In genomic region chr11:94451091-94451773, GRCm38 (mm10) we compare ENCODE assay signal across 14 mouse cellular contexts. TPM values are rescaled to one million over a fixed set of nuclear protein-coding genes. Genes with fewer than 3 reads are reported as not detected.
DNase-seq lines count a peak whose midpoint lies in the region; ATAC-seq lines count a peak whose summit lies in the region.
"Had no signal": no experiment of that assay in that cellular context is flagged by ENCODE, and none has a peak within 500 bp of the region (broad histone marks: within the 10 kb centered on the region; RNA-seq: fewer than 3 reads in every experiment).

No protein-coding gene starts in this region.

- H3K27me3 ChIP-seq in kidney, embryonic 14.5 days (ENCODE audit: control insufficient read depth, insufficient read depth, low read length), result no peaks in the 10 kb centered on the region
- H3K27me3 ChIP-seq: intestine, embryonic 15.5 days; midbrain, embryonic 13.5 days had no signal

- no peak overlapping the region for H3K27ac ChIP-seq in kidney, embryonic 14.5 days (ENCODE audit: low read depth, low read length)
- H3K27ac ChIP-seq: intestine, embryonic 15.5 days; liver, embryonic 13.5 days; midbrain, embryonic 13.5 days had no signal

- 53% methylated on average over 12 of the region's 12 CpGs for WGBS in kidney, embryonic 14.5 days

- ATAC-seq in kidney, embryonic 14.5 days (ENCODE audit: low FRiP score, low TSS enrichment), result 0 out of 2 replicates have a peak, but pooled peaks have one; percentile 3
- ATAC-seq: intestine, embryonic 15.5 days; midbrain, embryonic 13.5 days had no signal

- H3K4me2 ChIP-seq in kidney, embryonic 14.5 days (replicated peaks; ENCODE audit: low read depth, low read length), result no peak overlapping the region
- H3K4me2 ChIP-seq: intestine, embryonic 15.5 days; liver, embryonic 13.5 days; midbrain, embryonic 13.5 days had no signal

- DNase-seq in kidney, adult 18-20 months, result no peak
- DNase-seq in heart, adult 9 months (ENCODE audit: low spot score in 2 of 2), result peak; percentile 80 to 81
- DNase-seq in heart, postnatal 25 days (ENCODE audit: low spot score), result peak; percentile 31
- DNase-seq in lung, postnatal 25 days (ENCODE audit: low spot score), result peak; percentile 39
- no peak for DNase-seq in urinary bladder, postnatal 4 days (ENCODE audit: low spot score in 2 of 2)
- DNase-seq in spleen, postnatal 4 days (ENCODE audit: low spot score in 2 of 2), result no peak
- no peak for DNase-seq in thymus, postnatal 14 days
- DNase-seq: adrenal gland, postnatal 25 days; liver, embryonic 13.5 days had no signal

- peaks cover 14% of the 10 kb centered on the region for H3K4me1 ChIP-seq in kidney, embryonic 14.5 days (ENCODE audit: control insufficient read depth, insufficient read depth, low read length)

- no peaks in the 10 kb centered on the region for H3K36me3 ChIP-seq in kidney, embryonic 14.5 days (ENCODE audit: control insufficient read depth, insufficient read depth, low read length)
- H3K36me3 ChIP-seq: G1E; intestine, embryonic 15.5 days; liver, embryonic 13.5 days had no signal

- no peak overlapping the region for H3K4me3 ChIP-seq in kidney, embryonic 14.5 days (ENCODE audit: low read length)
- H3K4me3 ChIP-seq: intestine, embryonic 15.5 days; liver, embryonic 13.5 days; midbrain, embryonic 13.5 days had no signal

- H3K9ac ChIP-seq in kidney, embryonic 14.5 days (ENCODE audit: low read depth, low read length), result no peak overlapping the region
- H3K9ac ChIP-seq: intestine, embryonic 15.5 days; liver, embryonic 13.5 days; midbrain, embryonic 13.5 days had no signal

- intact Hi-C loops in heart, postnatal 25 days (cut with DNase I), result no loop called here

- H3K9me3 ChIP-seq in kidney, embryonic 14.5 days (ENCODE audit: control insufficient read depth, low read length), result no peaks in the 10 kb centered on the region
- H3K9me3 ChIP-seq: G1E; intestine, embryonic 15.5 days; liver, embryonic 13.5 days; midbrain, embryonic 13.5 days had no signal

RNA-seq across cellular contexts. Expression of gene Cacna1g, which starts 22.8 kb away (rescaled TPM):
- polyA plus RNA-seq in kidney, embryonic 14.5 days (2014; fragmentation: Nextera tagmentation; extraction: Ambion mirVana), result 8.7 and 14.1 TPM in 2 replicates
- total RNA-seq in heart, postnatal 25 days (2021), result 10 to 100 TPM; 15.4 to 21.5 TPM
- polyA plus RNA-seq: G1E had no signal

RNA-seq across cellular contexts. Expression of gene Spata20, which starts 34.7 kb away (rescaled TPM):
- polyA plus RNA-seq in kidney, embryonic 14.5 days (2014; fragmentation: Nextera tagmentation; extraction: Ambion mirVana), result 0.07 and 0.23 TPM in 2 replicates
- total RNA-seq in heart, postnatal 25 days (2021), result under 1 TPM; 0.34 to 0.42 TPM
- total RNA-seq: adrenal gland, postnatal 25 days; G1E had no signal
- polyA plus RNA-seq: C2C12; G1E; liver, embryonic 13.5 days; midbrain, embryonic 13.5 days had no signal

RNA-seq across cellular contexts. Expression of gene Epn3, which starts 48.5 kb away (rescaled TPM):
- polyA plus RNA-seq in kidney, embryonic 14.5 days (2014; fragmentation: Nextera tagmentation; extraction: Ambion mirVana), result 13.4 and 16.4 TPM in 2 replicates
- total RNA-seq in heart, postnatal 25 days (2021), result 10 to 100 TPM; 26.7 to 29.7 TPM
- total RNA-seq: G1E had no signal
- polyA plus RNA-seq: G1E had no signal

RNA-seq across cellular contexts. Expression of gene Abcc3, which starts 58.4 kb away (rescaled TPM):
- polyA plus RNA-seq in kidney, embryonic 14.5 days (2014; fragmentation: Nextera tagmentation; extraction: Ambion mirVana), result 1.1 and 3.9 TPM in 2 replicates
- 1 to 10 TPM; 2.0 to 2.7 TPM for total RNA-seq in heart, postnatal 25 days (2021)
- polyA plus RNA-seq: G1E had no signal

Comparison
In these comparisons a context has a peak if more than half of its experiments do, and no peak if none do; other contexts are left out.
1. DNase-seq: peak in heart, adult 9 months (2 of 2), heart, postnatal 25 days (single experiment) and lung, postnatal 25 days (single experiment); none in kidney, adult 18-20 months (single experiment), urinary bladder, postnatal 4 days (0 of 2), spleen, postnatal 4 days (0 of 2) and thymus, postnatal 14 days (single experiment).